Comparison of ENCODE assay signal across 22 mouse cellular contexts in the genomic region with DNA sequence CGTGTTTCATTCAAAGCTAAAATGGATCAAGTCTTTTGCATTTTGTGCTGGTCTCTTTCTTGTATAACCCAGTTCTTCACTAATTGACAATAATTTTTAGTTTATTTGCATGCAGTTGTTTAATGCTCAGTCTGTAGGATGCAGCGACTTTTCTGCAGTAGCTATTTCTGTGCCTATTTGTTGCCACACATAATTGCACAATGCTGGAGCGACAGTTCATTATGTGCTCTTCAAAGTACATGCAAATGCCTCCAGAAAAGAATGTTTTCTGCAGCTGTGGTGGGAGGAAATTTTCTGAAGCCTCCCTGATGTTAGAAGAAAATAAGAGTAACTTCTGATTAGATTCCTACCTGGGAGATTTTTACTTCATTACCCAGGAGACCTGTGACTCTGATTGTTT.
DNase-seq lines count a peak whose midpoint lies in the region; ATAC-seq and TF ChIP-seq lines count a peak whose summit lies in the region.
"Had no signal": no experiment of that assay in that cellular context is flagged by ENCODE, and none has a peak within 500 bp of the region (broad histone marks: within the 10 kb centered on the region; RNA-seq: fewer than 3 reads in every experiment).

No protein-coding gene starts in this region.

- H3K27me3 ChIP-seq in lung, embryonic 14.5 days (ENCODE audit: insufficient read depth, low read length): no peaks in the 10 kb centered on the region
- H3K27me3 ChIP-seq: forebrain, embryonic 13.5 days; heart, embryonic 13.5 days; hindbrain, embryonic 15.5 days had no signal

- H3K4me3 ChIP-seq in lung, embryonic 14.5 days (ENCODE audit: low read depth, low read length): no peak overlapping the region
- H3K4me3 ChIP-seq: forebrain, embryonic 10.5 days; forebrain, embryonic 13.5 days; heart, adult 2 months; heart, embryonic 10.5 days; heart, embryonic 13.5 days; hindbrain, embryonic 15.5 days had no signal

- no peak overlapping the region for H3K4me2 ChIP-seq in lung, embryonic 14.5 days
- H3K4me2 ChIP-seq: forebrain, embryonic 13.5 days; heart, embryonic 13.5 days; hindbrain, embryonic 15.5 days had no signal

- H3K36me3 ChIP-seq in lung, embryonic 14.5 days (ENCODE audit: insufficient read depth): no peaks in the 10 kb centered on the region
- H3K36me3 ChIP-seq: forebrain, embryonic 10.5 days; heart, embryonic 10.5 days; heart, embryonic 13.5 days; hindbrain, embryonic 15.5 days had no signal

- no peak for ATAC-seq in lung, embryonic 14.5 days (ENCODE audit: insufficient read depth)
- ATAC-seq: CD4-positive, CD25-positive, alpha-beta regulatory T cell, adult 4 months; forebrain, embryonic 13.5 days; forebrain, embryonic 16.5 days had no signal

- peaks cover 4% of the 10 kb centered on the region; the same call in 1 of the 2 replicates for H3K9me3 ChIP-seq in lung, embryonic 14.5 days (ENCODE audit: low read depth, low read length)
- H3K9me3 ChIP-seq: forebrain, embryonic 10.5 days; forebrain, embryonic 13.5 days; heart, embryonic 10.5 days; heart, embryonic 13.5 days; hindbrain, embryonic 15.5 days had no signal

- no peak overlapping the region for H3K27ac ChIP-seq in lung, embryonic 14.5 days (ENCODE audit: low read depth)
- H3K27ac ChIP-seq: forebrain, embryonic 10.5 days; forebrain, embryonic 13.5 days; heart, adult 2 months; heart, embryonic 10.5 days; heart, embryonic 13.5 days; hindbrain, embryonic 15.5 days had no signal

- no peaks in the 10 kb centered on the region for H3K4me1 ChIP-seq in lung, embryonic 14.5 days (ENCODE audit: insufficient read depth)
- H3K4me1 ChIP-seq: forebrain, embryonic 10.5 days; forebrain, embryonic 13.5 days; heart, embryonic 10.5 days; heart, embryonic 13.5 days; hindbrain, embryonic 15.5 days had no signal

- H3K9ac ChIP-seq in lung, embryonic 14.5 days: no peak overlapping the region
- H3K9ac ChIP-seq: forebrain, embryonic 13.5 days; heart, embryonic 13.5 days; hindbrain, embryonic 15.5 days had no signal

- peak; percentile 52 for DNase-seq in lung, embryonic 14.5 days
- no peak for DNase-seq in lung, postnatal 14 days
- DNase-seq in lung, postnatal 10 days: peak; percentile 13
- DNase-seq in lung, postnatal 25 days (ENCODE audit: low spot score): no peak
- peak; percentile 33 for DNase-seq in lung, postnatal 36 days
- DNase-seq in heart, adult 18-20 months: no peak
- DNase-seq: adrenal gland, adult 2 months; adrenal gland, postnatal 14 days; cerebellum, adult 18-20 months; cerebellum, adult 9-10 months; cerebellum, postnatal 14 days; gastrocnemius, postnatal 25 days; heart, adult 2 months; heart, postnatal 14 days; heart, postnatal 4 days had no signal

- WGBS in lung, embryonic 14.5 days: 71% methylated on average over 3 of the region's 3 CpGs

- no peak for TF ChIP-seq CTCF in lung, embryonic 14.5 days (IDR thresholded peaks at IDR 0.05; ENCODE audit: low read depth)

Comparison
In these comparisons a context has a peak if more than half of its experiments do, and no peak if none do; other contexts are left out.
1. DNase-seq: peak in lung, embryonic 14.5 days (single experiment), lung, postnatal 10 days (single experiment) and lung, postnatal 36 days (single experiment); none in lung, postnatal 14 days (single experiment), lung, postnatal 25 days (single experiment) and heart, adult 18-20 months (0 of 2).